Mouse (Mus musculus): Measurements from ENCODE around the gene Rhbdf1.

GRCm38 (mm10) chr11:32181246-32181645 is 40.9 kb downstream of the Rhbdf1 start:
- no peak for TF ChIP-seq UBTF (IDR thresholded peaks at IDR 0.05; ENCODE audit: low read depth, low read length)
- no peak for TF ChIP-seq CTCF (conservative IDR thresholded peaks at IDR 0.05 in 1 of 2, IDR thresholded peaks at IDR 0.05 in 1 of 2; ENCODE audit: low read depth in 2 of 2, low read length in 2 of 2)
- TF ChIP-seq MAFK (IDR thresholded peaks at IDR 0.05; ENCODE audit: insufficient replicate concordance, low read length): no peak

Measured in CH12.LX (cell line).